Mouse (Mus musculus): ENCODE measurements around the gene Hltf. TPM values are rescaled to one million over a fixed set of nuclear protein-coding genes. Genes with fewer than 3 reads are reported as not detected.

Hltf gene
- polyA plus RNA-seq, 1 experiment from 2014 or later: 23.3 TPM

DNA sequence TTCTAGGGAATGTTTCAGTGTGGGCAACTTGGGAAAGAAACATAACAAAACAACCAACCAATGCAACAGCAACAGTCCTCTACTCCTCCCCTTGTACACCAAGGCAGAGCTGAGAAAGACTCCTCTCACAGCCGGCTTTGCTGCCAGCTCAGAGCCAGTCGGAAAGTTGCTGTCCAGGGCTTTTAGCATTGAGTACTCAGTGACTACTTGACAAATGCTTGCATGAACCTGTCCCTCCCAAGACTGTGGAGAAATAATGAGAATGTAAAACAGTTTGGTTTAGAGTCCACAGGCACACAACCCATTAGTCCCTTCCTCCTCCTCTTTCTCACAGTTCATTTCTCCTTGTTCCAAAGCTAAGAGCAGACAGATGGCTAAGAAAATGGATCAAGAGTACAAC, 86.8 kb downstream of the Hltf start:
- Histone ChIP-seq H3K9me3 (ENCODE audit: control insufficient read depth, low read depth, low read length) (no peaks in the 10 kb centered on the region), H3K27me3 (ENCODE audit: control insufficient read depth, insufficient read depth, low read length) (no peaks in the 10 kb centered on the region), H3K4me2 (replicated peaks; ENCODE audit: low read depth, low read length) (no peak overlapping the region), H3K4me1 (ENCODE audit: control insufficient read depth, insufficient read depth, low read length) (0 out of 2 replicates have a peak, but pooled peaks cover 3% of the 10 kb centered on the region), H3K27ac (ENCODE audit: low read length) (no peak overlapping the region), H3K36me3 (ENCODE audit: control insufficient read depth, insufficient read depth, low read length) (0 out of 2 replicates have a peak, but pooled peaks cover 9% of the 10 kb centered on the region), H3K9ac (replicated peaks; ENCODE audit: low read depth, low read length) (no peak overlapping the region), H3K4me3 (ENCODE audit: low read depth, low read length) (no peak overlapping the region)
- no peak for ATAC-seq (ENCODE audit: insufficient number of reproducible peaks, insufficient read depth, low FRiP score, low read depth)
- WGBS: 19% methylated on average over 2 of the region's 2 CpGs

DNA sequence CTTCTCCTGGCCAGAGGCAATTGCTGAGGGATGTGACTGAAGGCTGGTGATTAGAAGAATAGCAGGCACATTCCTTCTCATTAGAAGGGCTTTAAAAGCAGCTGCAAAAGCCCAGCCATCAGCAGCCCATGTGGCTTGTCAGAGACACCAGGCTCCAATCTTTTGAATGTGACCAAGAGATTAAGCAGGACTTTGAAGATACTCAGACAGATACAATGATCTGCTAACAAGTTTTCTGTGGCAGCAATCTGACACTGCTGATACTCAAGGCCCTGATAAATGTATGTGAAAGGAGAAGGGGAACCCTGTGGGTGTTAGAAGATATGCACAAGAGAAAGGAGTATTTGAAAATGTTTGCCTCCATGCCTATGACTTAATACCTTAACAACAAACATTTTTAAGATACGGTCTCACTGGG, 88.1 kb downstream of the Hltf start:
- Histone ChIP-seq H3K4me3 (ENCODE audit: low read depth, low read length) (no peak overlapping the region), H3K27ac (ENCODE audit: low read length) (no peak overlapping the region), H3K4me1 (ENCODE audit: control insufficient read depth, insufficient read depth, low read length) (0 out of 2 replicates have a peak, but pooled peaks cover 3% of the 10 kb centered on the region), H3K36me3 (ENCODE audit: control insufficient read depth, insufficient read depth, low read length) (peaks cover 12% of the 10 kb centered on the region; the same call in 1 of the 2 replicates), H3K9ac (replicated peaks; ENCODE audit: low read depth, low read length) (no peak overlapping the region), H3K9me3 (ENCODE audit: control insufficient read depth, low read depth, low read length) (no peaks in the 10 kb centered on the region), H3K4me2 (replicated peaks; ENCODE audit: low read depth, low read length) (no peak overlapping the region), H3K27me3 (ENCODE audit: control insufficient read depth, insufficient read depth, low read length) (no peaks in the 10 kb centered on the region)
- whole genome bisulfite sequencing: 61% methylated on average over 1 of the region's 1 CpGs
- ATAC-seq (ENCODE audit: insufficient number of reproducible peaks, insufficient read depth, low FRiP score, low read depth): peak; percentile 14; the same call in 1 of the 2 replicates

DNA sequence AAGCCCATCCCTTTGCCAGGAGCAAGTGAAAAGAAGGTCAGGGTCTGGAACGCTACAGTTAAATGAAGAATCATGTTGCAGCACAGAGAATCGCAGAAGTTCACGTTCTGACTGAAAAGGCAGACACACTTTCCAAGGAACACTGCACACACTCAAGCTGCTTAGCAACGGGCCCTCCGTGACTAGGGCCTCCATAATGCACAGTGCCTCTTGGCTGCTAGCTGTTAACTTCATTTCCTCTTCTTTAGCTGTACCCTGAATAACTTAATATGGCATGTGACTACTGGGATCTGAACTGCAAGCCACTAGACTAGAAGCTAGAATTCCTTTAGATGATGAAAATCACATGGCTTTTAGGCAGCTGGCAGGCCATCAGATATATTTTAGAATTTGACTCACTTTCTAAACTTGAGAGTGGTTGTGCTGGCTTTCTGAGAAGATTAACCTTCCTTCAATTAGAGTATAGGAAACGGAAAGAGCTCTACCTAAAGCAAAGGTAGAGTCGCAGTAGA, 89.3 kb downstream of the Hltf start:
- H3K9me3 ChIP-seq (ENCODE audit: control insufficient read depth, low read depth, low read length): no peaks in the 10 kb centered on the region
- ATAC-seq (ENCODE audit: insufficient number of reproducible peaks, insufficient read depth, low FRiP score, low read depth): no peak
- peaks cover 12% of the 10 kb centered on the region; the same call in 1 of the 2 replicates for H3K36me3 ChIP-seq (ENCODE audit: control insufficient read depth, insufficient read depth, low read length)
- H3K4me1 ChIP-seq (ENCODE audit: control insufficient read depth, insufficient read depth, low read length): 0 out of 2 replicates have a peak, but pooled peaks cover 3% of the 10 kb centered on the region
- no peaks in the 10 kb centered on the region for H3K27me3 ChIP-seq (ENCODE audit: control insufficient read depth, insufficient read depth, low read length)
- H3K27ac ChIP-seq (ENCODE audit: low read length): no peak overlapping the region
- 68% methylated on average over 7 of the region's 7 CpGs for WGBS
- no peak overlapping the region for H3K4me2 ChIP-seq (replicated peaks; ENCODE audit: low read depth, low read length)
- H3K9ac ChIP-seq (replicated peaks; ENCODE audit: low read depth, low read length): no peak overlapping the region
- no peak overlapping the region for H3K4me3 ChIP-seq (ENCODE audit: low read depth, low read length)

DNA sequence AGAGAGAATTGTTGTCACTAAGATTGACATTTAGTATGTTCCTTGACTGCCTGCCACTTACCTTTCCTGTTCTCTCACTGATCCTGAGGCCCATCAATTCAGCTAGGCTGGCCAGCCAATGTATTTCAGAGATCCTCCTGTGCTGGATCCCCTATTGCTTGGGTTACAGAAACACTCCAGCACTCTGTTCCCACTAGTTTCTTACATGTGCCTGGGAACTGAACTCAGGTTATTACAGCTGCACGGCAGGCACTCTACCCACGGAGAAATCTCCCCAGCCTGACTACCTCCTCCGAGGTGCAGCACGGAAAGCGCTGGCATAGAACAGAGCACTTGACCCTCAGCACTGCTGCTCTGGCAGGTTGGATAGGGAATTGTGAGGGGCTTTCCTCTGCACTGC, 90.0 kb downstream of the Hltf start:
- no peak overlapping the region for H3K27ac ChIP-seq (ENCODE audit: low read length)
- no peaks in the 10 kb centered on the region for H3K9me3 ChIP-seq (ENCODE audit: control insufficient read depth, low read depth, low read length)
- H3K4me2 ChIP-seq (replicated peaks; ENCODE audit: low read depth, low read length): no peak overlapping the region
- 0 out of 2 replicates have a peak, but pooled peaks cover 3% of the 10 kb centered on the region for H3K4me1 ChIP-seq (ENCODE audit: control insufficient read depth, insufficient read depth, low read length)
- H3K36me3 ChIP-seq (ENCODE audit: control insufficient read depth, insufficient read depth, low read length): peaks cover 12% of the 10 kb centered on the region; the same call in 1 of the 2 replicates
- no peak overlapping the region for H3K4me3 ChIP-seq (ENCODE audit: low read depth, low read length)
- H3K27me3 ChIP-seq (ENCODE audit: control insufficient read depth, insufficient read depth, low read length): no peaks in the 10 kb centered on the region
- no peak overlapping the region for H3K9ac ChIP-seq (replicated peaks; ENCODE audit: low read depth, low read length)
- WGBS: 86% methylated on average over 5 of the region's 5 CpGs
- no peak for ATAC-seq (ENCODE audit: insufficient number of reproducible peaks, insufficient read depth, low FRiP score, low read depth)

DNA sequence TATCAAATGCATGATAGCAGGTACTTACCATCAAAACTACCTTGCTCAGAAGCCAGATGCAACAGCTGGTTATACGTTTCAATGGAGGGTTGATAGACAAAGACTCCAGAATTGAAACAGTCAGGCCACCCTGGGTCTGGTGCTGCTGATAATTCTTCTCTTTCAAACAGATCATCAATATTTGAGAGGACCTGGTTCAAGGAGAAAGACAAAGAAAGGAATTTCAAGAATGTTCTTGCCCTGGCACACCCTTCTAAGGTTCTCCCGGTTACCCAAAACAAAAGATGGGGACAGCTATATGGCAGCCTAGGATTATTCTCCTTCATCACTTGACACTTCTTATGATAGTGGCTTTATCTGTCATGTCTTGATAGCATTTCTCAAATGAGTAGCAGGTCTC, 92.9 kb downstream of the Hltf start:
- Histone ChIP-seq H3K4me2 (replicated peaks; ENCODE audit: low read depth, low read length) (no peak overlapping the region), H3K9me3 (ENCODE audit: control insufficient read depth, low read depth, low read length) (no peaks in the 10 kb centered on the region), H3K27me3 (ENCODE audit: control insufficient read depth, insufficient read depth, low read length) (no peaks in the 10 kb centered on the region), H3K4me3 (ENCODE audit: low read depth, low read length) (no peak overlapping the region), H3K27ac (ENCODE audit: low read length) (no peak overlapping the region), H3K9ac (replicated peaks; ENCODE audit: low read depth, low read length) (no peak overlapping the region), H3K36me3 (ENCODE audit: control insufficient read depth, insufficient read depth, low read length) (peaks cover 12% of the 10 kb centered on the region; the same call in 1 of the 2 replicates), H3K4me1 (ENCODE audit: control insufficient read depth, insufficient read depth, low read length) (0 out of 2 replicates have a peak, but pooled peaks cover 3% of the 10 kb centered on the region)
- ATAC-seq (ENCODE audit: insufficient number of reproducible peaks, insufficient read depth, low FRiP score, low read depth): no peak
- WGBS: 63% methylated on average over 2 of the region's 2 CpGs

DNA sequence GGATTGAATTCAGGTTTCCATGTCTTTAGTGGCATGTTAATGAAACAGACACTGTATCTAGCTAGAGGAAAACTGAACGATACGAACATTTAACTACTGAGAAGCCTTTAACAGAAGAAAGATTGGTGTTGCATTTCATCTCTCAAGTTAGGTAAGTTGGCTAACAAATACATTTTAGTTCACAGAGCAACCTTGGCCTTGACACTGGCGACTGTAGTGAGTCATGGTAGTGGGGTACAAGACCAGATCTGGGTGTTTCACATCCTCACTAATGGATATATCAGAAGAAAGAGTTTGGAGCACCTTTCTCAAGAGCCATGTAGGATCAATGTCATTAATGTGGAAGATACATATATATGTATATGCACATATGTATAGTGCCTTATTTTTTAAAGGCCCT, 94.0 kb downstream of the Hltf start:
- no peak overlapping the region for H3K4me3 ChIP-seq (ENCODE audit: low read depth, low read length)
- no peak overlapping the region for H3K9ac ChIP-seq (replicated peaks; ENCODE audit: low read depth, low read length)
- no peak overlapping the region for H3K27ac ChIP-seq (ENCODE audit: low read length)
- H3K36me3 ChIP-seq (ENCODE audit: control insufficient read depth, insufficient read depth, low read length): peaks cover 12% of the 10 kb centered on the region; the same call in 1 of the 2 replicates
- no peaks in the 10 kb centered on the region for H3K27me3 ChIP-seq (ENCODE audit: control insufficient read depth, insufficient read depth, low read length)
- 93% methylated on average over 3 of the region's 3 CpGs for WGBS
- no peak overlapping the region for H3K4me2 ChIP-seq (replicated peaks; ENCODE audit: low read depth, low read length)
- ATAC-seq (ENCODE audit: insufficient number of reproducible peaks, insufficient read depth, low FRiP score, low read depth): no peak
- 0 out of 2 replicates have a peak, but pooled peaks cover 1% of the 10 kb centered on the region for H3K4me1 ChIP-seq (ENCODE audit: control insufficient read depth, insufficient read depth, low read length)
- H3K9me3 ChIP-seq (ENCODE audit: control insufficient read depth, low read depth, low read length): no peaks in the 10 kb centered on the region

DNA sequence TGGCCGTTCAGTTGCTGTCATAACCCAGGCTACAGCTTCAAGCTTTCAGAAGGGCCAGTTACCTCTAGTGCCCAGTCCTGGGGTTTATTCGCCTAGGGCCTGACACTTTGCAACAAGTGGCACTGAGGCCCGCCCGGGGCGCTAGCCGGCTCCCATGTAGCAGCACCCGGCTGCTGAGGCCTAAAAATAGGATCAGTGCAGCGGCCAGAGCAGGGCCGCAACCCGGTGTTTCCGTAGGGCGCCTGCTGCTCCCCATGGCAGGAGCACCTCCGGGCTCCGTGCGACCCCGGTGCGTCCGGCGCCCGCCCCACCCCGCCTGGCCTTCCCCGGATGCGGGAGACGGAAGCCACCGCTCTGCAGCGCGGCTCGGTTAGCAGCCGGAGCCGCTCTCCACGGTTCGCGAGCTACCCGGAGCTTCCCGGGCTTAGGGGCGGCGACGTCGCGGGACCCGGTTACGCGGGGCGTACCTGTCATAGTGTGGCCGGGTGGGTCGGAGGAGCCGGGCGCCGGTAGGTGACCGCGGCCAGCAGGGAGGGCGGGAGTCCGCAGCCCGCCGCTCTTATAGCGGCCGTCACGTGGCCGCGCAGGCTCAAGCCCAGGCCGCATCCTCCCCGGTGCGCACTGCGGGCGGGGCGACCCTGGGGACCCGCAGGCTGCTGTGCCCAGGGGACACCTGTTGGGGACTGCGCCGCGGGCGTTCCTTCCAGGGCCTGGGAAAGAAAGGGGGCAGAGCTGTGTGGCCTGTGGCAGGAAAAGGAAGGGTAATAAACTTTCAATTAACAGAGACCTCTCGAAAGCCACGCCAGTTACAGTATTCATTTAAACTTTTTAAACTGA, 97.1 kb downstream of the Hltf start, which contains the start of gene Gyg:
Gene Gyg (minus strand): TSS at position 787 of the 837 bp plus-strand sequence.
- H3K36me3 ChIP-seq (ENCODE audit: control insufficient read depth, insufficient read depth, low read length): no peaks in the 10 kb centered on the region; the same call in 1 of the 2 replicates
- H3K9me3 ChIP-seq (ENCODE audit: control insufficient read depth, low read depth, low read length): no peaks in the 10 kb centered on the region
- H3K4me3 ChIP-seq (ENCODE audit: low read depth, low read length): peak within 1 kb of the TSS; percentile 82
- peak; percentile 92 for ATAC-seq (ENCODE audit: insufficient number of reproducible peaks, insufficient read depth, low FRiP score, low read depth)
- under 1% methylated on average over 73 of the region's 73 CpGs for WGBS
- H3K4me2 ChIP-seq (replicated peaks; ENCODE audit: low read depth, low read length): peak within 1 kb of the TSS; percentile 81
- no peak within 1 kb of the TSS for H3K27ac ChIP-seq (ENCODE audit: low read length)
- no peaks in the 10 kb centered on the region for H3K27me3 ChIP-seq (ENCODE audit: control insufficient read depth, insufficient read depth, low read length)
- H3K9ac ChIP-seq (replicated peaks; ENCODE audit: low read depth, low read length): peak within 1 kb of the TSS; percentile 83
- no peaks in the 10 kb centered on the region for H3K4me1 ChIP-seq (ENCODE audit: control insufficient read depth, insufficient read depth, low read length)

DNA sequence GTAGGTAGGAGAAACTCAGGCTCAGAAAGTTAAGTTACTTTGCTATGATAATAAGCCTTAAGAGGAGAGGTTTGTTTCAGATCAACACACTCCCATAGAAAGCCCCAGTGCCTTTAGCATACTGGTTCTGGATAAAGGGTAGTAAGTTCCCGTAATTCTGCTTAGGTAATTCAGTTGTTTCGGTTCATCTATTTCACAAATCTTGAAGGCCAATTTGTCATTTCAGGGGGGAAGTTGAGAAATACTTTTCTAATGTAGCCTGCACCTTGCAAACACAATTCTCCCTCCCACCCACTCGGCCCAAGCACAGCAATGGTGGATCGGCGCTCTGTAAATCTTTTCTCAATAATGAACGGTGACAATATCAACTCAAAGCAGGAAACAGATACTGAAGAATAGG, 97.9 kb downstream of the Hltf start:
- 75% methylated on average over 6 of the region's 6 CpGs for WGBS
- H3K9ac ChIP-seq (replicated peaks; ENCODE audit: low read depth, low read length): no peak overlapping the region
- H3K27me3 ChIP-seq (ENCODE audit: control insufficient read depth, insufficient read depth, low read length): no peaks in the 10 kb centered on the region
- ATAC-seq (ENCODE audit: insufficient number of reproducible peaks, insufficient read depth, low FRiP score, low read depth): no peak
- H3K36me3 ChIP-seq (ENCODE audit: control insufficient read depth, insufficient read depth, low read length): no peaks in the 10 kb centered on the region
- H3K9me3 ChIP-seq (ENCODE audit: control insufficient read depth, low read depth, low read length): no peaks in the 10 kb centered on the region
- peak overlapping the region; percentile 82; the same call in 1 of the 2 replicates for H3K4me3 ChIP-seq (ENCODE audit: low read depth, low read length)
- no peak overlapping the region for H3K27ac ChIP-seq (ENCODE audit: low read length)
- peak overlapping the region; percentile 81 for H3K4me2 ChIP-seq (replicated peaks; ENCODE audit: low read depth, low read length)
- no peaks in the 10 kb centered on the region for H3K4me1 ChIP-seq (ENCODE audit: control insufficient read depth, insufficient read depth, low read length)

Data from stomach, embryonic 14.5 days (tissue).